Mouse (Mus musculus) kidney, postnatal 36 days (tissue): Measurements from ENCODE around the gene Fggy.
A peak's percentile ranks its signal among the peaks of the same experiment; 100 is the strongest.

Experiments
- DNase-seq, 2 experiments: peaks; one replicate each; pipeline ENCODE4 v3.0.0; 2021 to 2022; ENCODE audit warnings: mixed read lengths in 2 of 2

The Fggy gene

DNA sequence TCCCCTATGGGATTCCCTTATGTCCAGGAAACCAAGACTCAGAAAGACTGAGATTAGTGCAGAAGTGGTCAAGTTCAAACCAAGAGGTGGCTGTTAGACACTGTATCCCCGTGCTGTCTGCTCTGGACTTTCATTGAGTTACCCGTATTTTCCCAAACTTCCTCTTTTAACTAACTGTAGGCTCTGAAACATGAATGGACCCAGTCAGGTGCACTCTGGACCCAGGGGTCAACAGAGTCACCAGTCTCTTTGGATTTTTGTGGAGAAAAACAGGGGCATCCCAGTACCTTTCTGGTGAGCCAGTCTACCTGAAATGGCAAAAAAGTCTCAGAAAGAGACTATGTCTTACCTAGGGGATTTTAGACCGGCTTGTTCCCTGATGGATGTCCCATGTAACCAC is 33.6 kb downstream of the Fggy start:
- no peak for DNase-seq

DNA sequence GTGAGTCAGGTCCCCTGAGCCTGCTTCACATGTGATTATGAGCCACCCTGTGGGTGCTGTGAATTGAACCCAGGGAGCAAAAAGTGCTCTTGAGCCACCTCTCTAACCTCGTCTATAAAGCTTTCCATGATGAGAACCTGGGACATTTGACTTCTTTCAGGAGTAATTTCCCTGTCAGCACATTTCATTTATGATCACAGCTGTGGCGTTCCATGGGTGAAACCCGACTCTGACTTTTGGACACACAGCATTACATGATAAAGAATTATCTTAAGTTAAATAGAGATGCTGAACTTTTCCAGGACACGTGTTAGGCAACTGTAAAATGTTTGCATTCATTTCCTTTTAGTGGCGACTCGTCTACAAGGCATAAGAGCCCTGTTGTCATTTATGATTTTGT is 39.9 kb downstream of the Fggy start:
- no peak for DNase-seq

DNA sequence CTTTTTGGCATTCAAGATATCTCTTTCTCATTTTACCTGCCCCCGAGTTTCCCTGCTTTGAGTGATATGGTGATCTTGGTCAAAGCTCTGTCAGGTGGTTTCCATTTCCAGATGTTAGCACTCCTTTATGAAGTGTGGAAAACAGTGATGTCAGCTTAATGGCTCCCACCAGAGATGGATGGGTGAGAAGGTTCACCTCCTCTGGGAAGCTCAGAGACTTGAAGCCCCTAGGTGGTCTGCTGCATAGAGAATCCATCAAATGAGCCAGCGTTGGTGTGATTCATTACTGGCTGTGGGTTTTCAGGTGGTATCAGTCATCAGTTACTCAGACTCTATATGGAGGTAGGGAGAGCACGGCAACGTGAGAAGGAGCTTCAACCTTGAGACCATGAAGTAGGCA is 44.5 kb downstream of the Fggy start:
- DNase-seq = no peak

DNA sequence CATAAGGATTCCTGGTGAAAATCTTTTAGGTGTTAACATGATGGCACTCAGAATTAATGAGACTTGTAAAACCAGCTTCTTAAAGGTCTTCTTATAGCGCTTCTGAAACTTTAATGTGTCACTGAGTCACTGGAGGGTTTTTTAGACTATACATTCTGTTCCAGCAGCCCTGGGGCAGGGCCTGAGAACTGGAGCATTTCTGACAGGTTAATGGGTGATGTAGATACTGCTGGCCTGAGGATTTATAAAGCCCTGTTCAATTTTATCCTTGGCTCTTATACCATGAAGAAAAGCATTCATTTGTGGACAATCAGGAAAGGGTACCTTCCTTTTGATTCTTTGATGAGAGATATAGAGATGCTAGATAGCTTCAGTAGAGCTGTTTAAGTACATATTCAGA is 45.9 kb downstream of the Fggy start:
- DNase-seq = no peak

DNA sequence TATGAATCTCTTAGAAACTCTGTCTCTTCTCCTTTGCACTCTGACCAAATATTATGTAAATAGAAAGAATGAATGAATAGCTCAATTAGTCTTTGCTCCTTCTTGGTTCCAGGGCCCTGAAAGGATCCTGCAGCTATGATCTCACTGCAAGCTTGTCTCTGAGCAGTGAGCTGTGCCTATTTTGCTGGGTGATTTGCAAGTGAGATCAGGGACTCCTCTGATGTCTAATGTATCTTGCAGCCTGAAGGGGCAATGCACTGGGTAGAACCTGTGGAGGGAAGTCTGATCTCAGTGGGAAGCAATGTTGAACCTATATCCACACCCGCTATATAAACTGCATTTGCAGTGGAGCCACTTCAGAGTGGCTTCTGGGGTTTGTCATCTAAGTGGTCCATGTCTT is 53.4 kb downstream of the Fggy start:
- DNase-seq = no peak

DNA sequence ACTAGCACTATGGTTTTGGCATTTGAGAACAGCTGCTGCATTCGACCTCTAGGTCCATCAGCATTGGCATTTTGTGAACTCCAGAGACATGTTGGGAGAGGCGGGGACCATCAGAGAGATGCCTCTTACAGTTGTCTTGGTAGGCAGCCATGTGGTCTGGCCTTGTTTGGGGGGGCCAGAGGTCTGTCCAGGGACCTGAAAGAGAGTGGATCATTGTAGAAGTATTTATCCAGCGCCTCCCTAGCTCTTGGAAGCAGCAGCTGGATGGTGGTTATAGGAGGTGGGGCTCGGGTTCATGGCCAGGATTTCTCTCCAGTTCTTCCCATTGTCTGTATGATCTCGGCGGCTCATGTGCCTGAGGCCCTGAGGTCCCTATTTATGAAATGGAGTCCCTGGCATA is 54.1 kb downstream of the Fggy start:
- no peak for DNase-seq

DNA sequence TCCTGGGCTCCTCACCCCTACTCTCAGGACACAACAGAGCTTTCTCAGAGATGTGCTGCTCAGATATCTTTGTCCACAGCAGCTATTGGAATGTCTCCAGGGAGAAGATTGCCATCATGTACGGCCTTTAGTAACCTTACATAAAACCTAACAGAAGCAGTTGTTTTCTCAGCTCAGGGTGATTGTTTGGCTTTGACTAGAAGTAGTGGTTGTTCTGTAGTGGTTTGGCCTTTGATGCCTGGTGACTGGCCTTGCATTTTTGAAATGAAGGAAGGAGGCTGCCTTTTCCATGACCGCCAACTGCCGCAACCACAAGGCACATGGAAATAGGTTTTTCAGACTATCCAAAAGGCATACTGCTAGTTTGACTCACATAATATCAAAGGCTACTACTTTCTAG is 63.7 kb downstream of the Fggy start:
- DNase-seq = no peak

DNA sequence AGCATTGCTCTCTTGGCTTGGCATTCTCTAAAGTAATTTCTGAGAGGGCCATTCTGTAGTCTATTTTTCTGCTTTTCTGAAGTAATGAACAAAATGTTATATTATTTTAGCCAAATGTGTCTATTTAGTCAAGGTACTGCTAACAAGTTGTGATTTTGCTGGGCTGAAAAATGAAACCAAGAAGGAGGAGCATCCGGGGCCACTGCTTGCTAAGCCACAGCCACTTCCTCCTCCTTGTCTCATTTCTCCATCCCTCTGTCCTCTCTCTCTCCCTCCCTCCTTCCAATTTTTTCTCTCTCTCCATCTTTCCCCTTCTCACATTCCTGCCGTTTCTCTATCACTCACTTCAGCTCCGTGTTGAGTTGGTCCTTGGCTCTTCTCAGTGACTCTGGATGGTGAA is 67.4 kb downstream of the Fggy start:
- DNase-seq = no peak

DNA sequence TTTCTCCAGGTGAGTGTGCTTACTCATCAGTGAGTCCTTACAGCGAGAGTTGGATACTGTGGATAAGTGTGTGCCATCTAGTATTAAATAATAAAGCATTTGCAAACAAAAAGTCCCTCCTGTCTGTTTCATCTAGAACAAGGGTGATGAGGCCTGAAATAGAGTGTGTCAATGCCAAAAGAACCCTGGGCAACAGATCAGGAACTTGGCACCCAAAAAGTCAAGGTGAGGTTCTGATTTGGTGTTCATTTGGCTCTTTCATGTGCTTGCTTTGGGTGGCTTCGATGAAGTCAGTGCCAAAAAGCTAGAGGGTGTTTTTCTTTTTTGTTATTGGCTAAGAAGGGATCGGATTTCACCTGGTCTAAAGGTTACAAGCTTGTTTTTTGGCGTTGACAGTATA is 68.3 kb downstream of the Fggy start:
- peak in 1 of 2 experiments; percentile 10 for DNase-seq

DNA sequence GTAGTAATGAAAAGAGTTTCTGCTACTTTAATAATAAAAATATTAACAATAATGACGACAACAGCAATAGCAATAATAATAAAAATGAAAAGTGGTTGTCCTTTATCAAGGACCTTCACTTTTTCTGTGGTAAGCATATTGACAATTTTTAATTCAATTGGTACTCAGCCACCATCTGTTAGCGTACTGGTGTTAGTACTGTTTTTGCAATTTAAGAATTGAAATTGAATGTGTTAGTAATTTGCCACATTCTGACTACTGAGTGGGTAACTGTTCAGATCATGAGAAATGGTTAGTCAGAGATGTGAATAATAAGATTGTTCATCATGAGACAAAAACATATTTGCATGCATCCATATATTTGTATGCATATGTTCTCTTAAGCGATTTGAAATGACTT is 68.9 kb downstream of the Fggy start:
- DNase-seq = no peak

DNA sequence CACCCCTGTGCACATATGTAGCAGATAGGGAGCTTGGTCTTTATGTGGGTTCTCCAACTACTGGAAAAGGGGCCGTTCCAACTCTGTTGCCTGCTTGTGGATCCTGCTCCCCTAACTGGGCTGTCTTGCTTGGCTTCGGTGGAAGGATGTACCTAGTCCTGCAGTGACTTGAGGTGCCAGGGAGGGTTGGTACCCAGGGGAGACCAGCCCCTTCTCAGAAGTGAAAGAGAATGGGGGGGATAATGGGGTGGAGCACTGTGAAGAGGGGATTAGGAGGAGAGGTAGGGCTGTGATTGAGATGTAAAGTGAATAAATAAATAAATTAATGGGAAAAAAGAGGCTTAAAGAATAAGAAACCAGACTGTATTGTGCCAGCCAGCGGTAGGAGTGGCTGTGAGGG is 77.6 kb downstream of the Fggy start:
- DNase-seq = no peak

DNA sequence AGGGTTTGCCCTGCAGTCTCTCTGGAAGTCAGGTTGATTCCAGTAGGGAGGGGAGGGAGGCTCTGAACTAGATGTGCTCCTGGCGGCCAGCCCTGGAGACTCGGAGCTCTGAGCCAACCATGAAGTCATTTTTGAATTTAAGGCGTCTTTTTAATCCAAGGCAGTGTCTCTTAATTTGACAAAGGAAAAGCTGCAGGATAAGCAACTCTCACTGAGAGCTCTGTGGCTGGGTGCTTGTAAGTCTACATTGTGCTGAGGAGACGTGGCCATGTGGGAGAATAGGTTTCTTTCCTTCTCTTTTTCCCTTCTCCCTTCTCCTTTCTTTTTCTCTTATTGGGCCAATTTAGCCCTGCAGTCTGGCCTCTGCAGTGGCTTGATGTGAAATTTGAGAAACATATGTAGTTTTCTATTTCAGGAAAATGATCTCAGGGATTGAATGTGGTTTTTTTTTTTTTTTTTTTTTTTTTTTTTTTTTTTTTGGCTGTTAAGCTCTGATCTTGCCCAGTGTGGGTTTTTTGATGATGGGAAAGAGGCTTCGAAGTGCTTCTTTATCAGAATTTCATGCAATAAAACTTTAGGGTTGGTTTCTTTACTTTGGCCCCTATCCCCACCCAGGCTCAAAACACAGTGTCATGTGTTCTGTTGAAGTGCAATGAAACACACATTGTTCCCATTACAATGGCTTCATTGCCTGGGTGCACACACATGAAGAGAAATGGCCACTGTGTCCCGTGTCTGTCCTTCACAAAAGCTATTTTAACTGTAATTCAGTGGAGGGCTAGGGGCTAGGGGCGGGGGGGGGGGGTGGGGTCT is 79.8 kb downstream of the Fggy start:
- peak; percentile 43 to 51 for DNase-seq

DNA sequence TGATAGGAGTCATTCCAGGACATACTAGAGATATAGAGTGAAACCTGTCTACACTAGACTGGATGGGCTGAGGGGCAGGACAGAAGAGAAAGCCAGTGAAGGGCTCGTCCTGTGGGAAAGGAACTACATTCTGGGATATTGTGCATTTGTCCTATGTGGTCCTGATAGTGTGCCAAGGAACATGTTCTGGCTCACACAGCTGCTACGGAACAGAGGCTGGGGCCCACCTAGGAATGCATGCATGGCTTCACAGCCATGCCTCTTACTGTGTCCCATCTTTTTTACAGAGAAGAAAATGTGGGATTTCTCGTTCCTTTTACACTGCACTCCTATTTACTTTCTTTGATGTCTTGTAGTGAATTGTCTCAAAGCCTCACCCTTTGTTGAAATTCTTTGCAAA is 80.8 kb downstream of the Fggy start:
- DNase-seq = no peak

DNA sequence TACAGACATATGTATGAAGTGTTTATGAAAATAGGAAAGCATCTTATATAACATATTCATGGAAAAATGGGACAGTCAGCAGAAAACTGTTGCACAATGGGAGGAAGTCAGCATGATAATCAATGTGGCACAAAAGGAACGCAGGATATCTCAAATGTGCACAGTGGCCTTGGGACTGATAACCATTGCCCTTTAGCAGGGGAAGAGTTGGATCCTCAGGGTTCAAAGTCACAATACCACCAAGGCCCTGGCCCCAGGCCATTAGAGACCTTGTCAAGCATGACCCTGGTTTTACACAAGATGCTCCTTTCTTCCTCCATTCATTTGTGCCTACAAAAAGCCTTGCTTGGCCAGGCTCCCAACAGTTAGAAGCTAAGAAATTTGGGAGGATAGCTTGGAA is 83.5 kb downstream of the Fggy start:
- DNase-seq = peak; percentile 57 to 76

DNA sequence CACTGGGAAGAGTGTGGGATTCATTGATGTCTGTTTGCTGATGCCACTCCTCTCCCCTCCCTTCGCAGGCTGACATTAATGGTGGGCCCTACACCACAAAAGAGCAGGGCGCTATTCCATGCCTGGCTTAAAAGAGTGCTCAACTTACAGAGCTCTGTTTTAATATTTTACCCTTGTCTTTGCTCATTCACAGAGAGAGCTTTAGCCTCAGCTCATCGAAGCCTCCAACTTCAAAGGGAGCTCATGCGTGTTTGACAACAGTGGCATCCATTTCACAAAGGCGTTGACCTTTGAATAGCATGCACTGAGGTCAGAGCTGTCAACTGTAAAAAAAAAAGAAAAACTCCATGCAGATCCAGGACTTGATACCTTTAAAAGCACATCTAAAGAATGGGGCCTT is 86.7 kb downstream of the Fggy start:
- no peak for DNase-seq

DNA sequence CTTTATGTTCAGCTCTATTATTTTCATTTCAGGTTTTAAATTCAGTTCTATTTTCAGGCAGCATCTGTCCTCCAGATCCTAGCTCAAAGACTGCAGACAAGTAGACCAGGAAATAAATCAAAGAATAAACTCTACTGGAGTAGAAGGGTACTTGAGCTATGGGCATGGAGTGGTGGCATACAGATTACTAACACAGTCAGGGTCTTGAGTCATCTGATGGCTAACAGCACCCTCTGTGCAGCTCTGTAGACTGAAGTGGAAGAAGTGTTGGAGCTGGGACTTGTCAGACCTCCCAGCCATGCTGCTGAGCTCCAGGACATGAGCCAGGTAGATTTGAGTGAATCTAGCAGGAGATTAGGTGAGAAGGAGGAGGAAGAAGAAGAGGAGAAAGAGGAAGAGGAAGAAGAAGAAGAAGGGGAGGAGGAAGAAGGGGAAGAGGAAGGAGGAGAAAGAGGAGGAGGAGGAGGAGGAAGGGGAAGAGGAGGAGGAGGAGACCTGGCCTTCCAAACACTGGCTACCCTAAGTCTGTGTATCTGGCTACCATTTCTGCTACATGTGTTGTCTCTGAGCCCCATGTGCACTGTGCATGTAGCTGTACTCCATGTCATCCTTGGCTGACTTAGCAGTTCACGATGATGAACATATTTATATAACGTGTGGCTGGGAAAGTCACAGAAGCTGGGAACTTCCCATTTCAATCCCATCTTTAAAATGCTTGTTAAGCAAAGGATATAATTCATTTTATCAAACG is 91.7 kb downstream of the Fggy start:
- no peak for DNase-seq

DNA sequence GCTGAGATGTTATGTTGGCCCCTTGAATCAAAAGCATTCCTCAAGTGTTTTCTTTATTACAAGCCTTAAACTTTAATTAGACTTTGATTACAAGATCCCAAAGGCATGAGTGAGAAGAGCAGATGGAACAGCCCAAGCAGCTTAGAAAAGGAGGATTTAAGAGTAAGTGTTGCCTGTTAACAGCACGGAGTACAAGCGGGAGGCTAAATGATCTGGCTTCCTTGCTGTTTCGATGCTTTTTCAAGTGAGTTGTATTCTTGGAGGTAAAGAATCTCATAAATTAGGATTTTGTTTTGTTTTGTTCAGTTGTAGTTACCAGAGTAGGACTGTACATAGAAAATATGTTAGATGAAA is 92.2 kb downstream of the Fggy start:
- no peak for DNase-seq

DNA sequence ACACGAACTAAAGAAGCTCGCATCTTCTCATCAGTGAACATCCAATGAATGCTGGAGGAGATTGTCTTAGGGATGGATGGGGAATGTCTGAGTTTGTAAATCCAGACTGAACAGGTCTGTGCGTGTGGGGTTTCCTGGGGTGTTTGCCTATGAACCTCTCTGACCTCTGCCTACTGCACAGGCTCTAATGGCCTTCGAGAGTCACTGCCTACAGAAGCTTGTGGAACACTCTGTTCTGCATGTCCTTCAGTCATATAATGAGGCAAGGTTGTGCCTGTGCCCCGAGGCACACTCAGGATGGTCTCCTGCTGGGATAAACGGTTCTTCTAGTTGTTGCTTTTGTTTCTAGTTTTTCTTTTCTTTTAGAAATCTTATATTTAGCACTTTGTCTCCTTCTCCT is 92.7 kb downstream of the Fggy start:
- DNase-seq = no peak

DNA sequence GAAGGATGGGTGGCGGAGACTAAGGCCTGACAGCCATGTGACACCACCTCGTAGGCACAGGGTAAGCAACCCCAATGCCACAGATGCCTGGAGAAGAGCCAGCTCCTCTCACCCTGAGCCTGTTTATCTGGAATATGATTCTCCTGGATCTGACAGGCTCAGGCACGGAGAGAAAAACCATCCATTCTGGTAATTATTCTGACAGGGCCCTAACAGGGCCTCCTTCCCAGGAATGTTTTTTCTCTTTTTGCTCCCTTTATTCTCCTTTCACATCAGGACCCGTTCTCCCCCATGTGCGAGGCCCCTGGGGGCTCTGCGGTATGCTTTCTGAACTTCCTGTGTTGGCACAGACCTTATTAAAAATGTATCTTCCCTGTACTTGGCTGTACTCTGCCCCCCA is 94.7 kb downstream of the Fggy start:
- no peak for DNase-seq

DNA sequence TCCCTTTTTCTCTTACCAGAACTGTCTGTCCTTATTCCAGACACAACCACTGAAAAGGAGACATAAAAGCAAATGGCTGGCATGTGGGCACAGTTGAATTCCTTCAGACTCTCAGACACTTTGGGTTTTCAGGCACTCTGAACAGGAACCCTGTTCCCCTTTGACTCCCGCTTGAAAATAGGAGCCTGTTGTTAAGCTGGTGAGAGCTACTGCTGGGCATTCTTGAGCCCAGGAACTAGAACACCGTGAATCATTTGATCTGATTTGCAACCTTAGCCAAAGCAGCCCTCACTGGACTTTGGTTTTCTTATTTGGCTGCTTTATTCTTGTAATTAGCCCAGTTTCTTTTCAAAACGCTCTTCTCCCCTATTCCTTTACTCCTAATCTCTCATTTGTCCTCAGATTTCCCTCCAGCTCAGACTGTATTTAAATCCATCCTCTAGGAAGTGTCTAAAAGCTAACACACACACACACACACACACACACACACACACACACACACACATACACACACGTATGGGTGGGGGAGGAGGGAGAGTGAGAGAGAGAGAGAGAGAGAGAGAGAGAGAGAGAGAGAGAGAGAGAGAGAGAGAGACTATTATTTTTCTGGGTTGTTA is 96.1 kb downstream of the Fggy start:
- no peak for DNase-seq

DNA sequence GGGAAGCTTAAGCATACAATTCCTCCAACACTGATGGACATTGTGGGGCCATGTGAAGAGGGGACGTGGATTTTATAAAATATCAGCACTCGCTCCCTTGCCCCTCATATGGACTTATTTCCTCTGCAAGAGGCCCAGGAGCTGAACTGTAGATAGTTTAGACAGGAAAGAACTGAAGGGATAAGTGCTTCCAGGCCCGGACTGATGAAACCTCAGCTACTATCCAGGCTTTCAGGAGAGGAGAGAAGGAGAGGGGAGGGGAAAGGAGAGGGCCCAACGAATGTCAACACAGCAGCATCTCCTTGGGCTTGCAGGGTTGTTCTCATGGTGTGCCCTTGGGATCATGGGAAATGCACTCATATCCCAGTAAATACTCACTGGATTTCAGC is 96.6 kb downstream of the Fggy start:
- DNase-seq = no peak

DNA sequence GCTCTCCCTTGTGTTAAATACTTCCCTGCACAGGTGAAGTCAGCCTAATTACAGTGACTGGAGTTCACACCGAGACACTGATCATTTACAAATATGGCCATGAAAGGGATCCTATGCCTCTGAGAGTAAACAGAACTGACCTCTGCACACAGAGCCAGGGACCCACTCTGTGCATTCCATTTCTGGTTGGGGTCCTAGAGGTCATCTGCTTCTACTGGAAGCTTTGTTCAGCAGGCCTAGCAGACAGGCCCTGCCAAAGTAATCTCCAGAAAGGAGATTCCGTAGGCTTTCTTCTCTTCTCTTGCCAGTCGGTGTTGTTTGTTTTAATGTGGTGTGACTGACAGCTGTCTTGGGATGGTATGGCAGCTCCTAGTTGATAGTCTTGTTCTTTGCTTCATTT is 101.7 kb downstream of the Fggy start:
- DNase-seq = no peak

DNA sequence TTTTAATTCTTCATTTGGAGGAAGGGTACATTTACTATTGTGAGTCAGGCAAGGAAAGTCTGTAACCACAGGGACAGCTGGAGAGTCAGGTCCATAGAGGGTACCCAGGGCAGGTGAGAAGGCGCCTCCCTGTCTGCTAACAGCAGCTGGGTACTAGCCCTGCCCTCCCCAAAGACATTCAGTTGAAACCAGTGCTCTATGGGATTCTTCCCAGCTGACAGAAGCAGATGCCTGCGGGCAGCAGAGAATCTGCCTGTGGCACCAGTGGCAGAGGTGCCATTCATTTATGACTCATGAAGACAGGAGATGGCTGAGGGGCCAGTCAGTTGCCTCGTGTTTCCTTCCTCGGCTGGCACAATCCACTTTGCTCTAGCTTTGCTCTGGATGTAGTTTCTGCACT is 106.3 kb downstream of the Fggy start:
- no peak for DNase-seq

DNA sequence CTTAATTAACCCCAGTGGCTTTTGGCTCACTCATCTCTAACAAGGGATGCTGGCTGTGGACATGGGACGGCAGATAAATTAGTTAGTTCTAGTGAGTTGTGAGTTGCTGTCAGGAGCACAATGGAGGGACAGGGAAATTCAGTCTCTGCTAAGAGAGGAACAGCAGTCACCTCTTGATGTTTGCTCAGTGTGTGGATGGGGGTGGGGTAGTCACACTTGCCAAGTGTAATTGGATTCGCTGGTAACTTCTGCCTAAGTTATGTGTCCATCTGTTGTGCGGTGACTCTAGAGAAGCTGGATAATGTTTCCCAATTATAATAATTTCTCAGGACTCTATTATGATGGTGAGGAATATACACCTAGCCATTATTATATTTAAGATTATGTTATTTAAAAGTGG is 107.0 kb downstream of the Fggy start:
- no peak for DNase-seq
